Mouse (Mus musculus): Measurements from ENCODE around the gene Bgn. TPM values are rescaled to one million over a fixed set of nuclear protein-coding genes. Genes with fewer than 3 reads are reported as not detected.
"Not testable (repeated sequence)": the region's sequence is repeated elsewhere in the genome, so short reads cannot be mapped to it uniquely, and the experiment has no call there.

Bgn gene
- polyA plus RNA-seq, 1 experiment = 731 TPM

GRCm38 (mm10) chrX:73490186-73490585, 6.8 kb downstream of the Bgn start:
- peaks cover 43% of the 10 kb centered on the region for H3K36me3 ChIP-seq (ENCODE audit: control insufficient read depth, insufficient read depth)
- H3K4me3 ChIP-seq (ENCODE audit: insufficient read depth, poor library complexity, severe bottlenecking) = no peak overlapping the region
- peaks cover 18% of the 10 kb centered on the region for H3K79me3 ChIP-seq (ENCODE audit: low read depth)
- peaks cover 38% of the 10 kb centered on the region for H3K79me2 ChIP-seq (ENCODE audit: control insufficient read depth, insufficient read depth)
- no peaks in the 10 kb centered on the region for H3K27me3 ChIP-seq (ENCODE audit: control insufficient read depth, insufficient read depth, insufficient read length)
- no peak for TF ChIP-seq FOSL1 (IDR thresholded peaks at IDR 0.05; ENCODE audit: insufficient read depth, low read length, poor library complexity, severe bottlenecking)
- H3ac ChIP-seq (ENCODE audit: control insufficient read depth, insufficient read length, low read depth) = no peak overlapping the region

- no peak for TF ChIP-seq MYOG (IDR thresholded peaks at IDR 0.05; ENCODE audit: control insufficient read depth, extremely low read depth, insufficient read length)
- TF ChIP-seq CEBPB (IDR thresholded peaks at IDR 0.05; ENCODE audit: low read depth) = no peak
- no peak for TF ChIP-seq MAX (IDR thresholded peaks at IDR 0.05)
- no peak for TF ChIP-seq FOSL1 (IDR thresholded peaks at IDR 0.05; ENCODE audit: insufficient read depth, low read length, poor library complexity, severe bottlenecking)
- no peak for TF ChIP-seq MYOD1 (IDR thresholded peaks at IDR 0.05; ENCODE audit: control insufficient read depth, insufficient read length, low read depth)
- TF ChIP-seq USF1 (IDR thresholded peaks at IDR 0.05; ENCODE audit: low read depth) = no peak
- TF ChIP-seq CTCF (IDR thresholded peaks at IDR 0.05; ENCODE audit: control insufficient read depth, insufficient read depth, insufficient read length) = no peak
- Histone ChIP-seq H3K27me3 (ENCODE audit: control insufficient read depth, insufficient read depth, insufficient read length) (no peaks in the 10 kb centered on the region), H3K79me3 (ENCODE audit: low read depth) (peaks cover 12% of the 10 kb centered on the region), H3ac (ENCODE audit: control insufficient read depth, insufficient read length, low read depth) (no peak overlapping the region), H3K36me3 (ENCODE audit: control insufficient read depth, insufficient read depth) (peaks cover 43% of the 10 kb centered on the region), H3K4me3 (ENCODE audit: insufficient read depth, poor library complexity, severe bottlenecking) (no peak overlapping the region), H3K79me2 (ENCODE audit: control insufficient read depth, insufficient read depth) (peaks cover 32% of the 10 kb centered on the region)
Observed at GRCm38 (mm10) chrX:73490804-73491203, 7.4 kb downstream of the Bgn start.

- TF ChIP-seq CTCF (IDR thresholded peaks at IDR 0.05; ENCODE audit: control insufficient read depth, insufficient read depth, insufficient read length) = peak; percentile 24
- H3K27me3 ChIP-seq (ENCODE audit: control insufficient read depth, insufficient read depth, insufficient read length); H3K79me3 ChIP-seq (ENCODE audit: low read depth); H3K4me3 ChIP-seq (ENCODE audit: insufficient read depth, poor library complexity, severe bottlenecking); H3K79me2 ChIP-seq (ENCODE audit: control insufficient read depth, insufficient read depth); H3ac ChIP-seq (ENCODE audit: control insufficient read depth, insufficient read length, low read depth): not testable (repeated sequence)
- H3K36me3 ChIP-seq (ENCODE audit: control insufficient read depth, insufficient read depth) = peaks cover 33% of the 10 kb centered on the region
Observed at GRCm38 (mm10) chrX:73493567-73493966, 10.2 kb downstream of the Bgn start.

GRCm38 (mm10) chrX:73496746-73497145, 13.3 kb downstream of the Bgn start:
- H3K79me2 ChIP-seq (ENCODE audit: control insufficient read depth, insufficient read depth) = no peaks in the 10 kb centered on the region
- H3K27me3 ChIP-seq (ENCODE audit: control insufficient read depth, insufficient read depth, insufficient read length) = no peaks in the 10 kb centered on the region
- no peaks in the 10 kb centered on the region for H3K79me3 ChIP-seq (ENCODE audit: low read depth)
- TF ChIP-seq FOSL1 (IDR thresholded peaks at IDR 0.05; ENCODE audit: insufficient read depth, low read length, poor library complexity, severe bottlenecking) (no peak), MYOD1 (IDR thresholded peaks at IDR 0.05; ENCODE audit: control insufficient read depth, insufficient read length, low read depth) (no peak), MYOG (IDR thresholded peaks at IDR 0.05; ENCODE audit: control insufficient read depth, extremely low read depth, insufficient read length) (no peak), CTCF (IDR thresholded peaks at IDR 0.05; ENCODE audit: control insufficient read depth, insufficient read depth, insufficient read length) (no peak), MAX (IDR thresholded peaks at IDR 0.05) (no peak), USF1 (IDR thresholded peaks at IDR 0.05; ENCODE audit: low read depth) (no peak), CEBPB (IDR thresholded peaks at IDR 0.05; ENCODE audit: low read depth) (no peak)
- H3ac ChIP-seq (ENCODE audit: control insufficient read depth, insufficient read length, low read depth) = no peak overlapping the region
- no peak overlapping the region for H3K4me3 ChIP-seq (ENCODE audit: insufficient read depth, poor library complexity, severe bottlenecking)
- H3K36me3 ChIP-seq (ENCODE audit: control insufficient read depth, insufficient read depth) = peaks cover 28% of the 10 kb centered on the region

GRCm38 (mm10) chrX:73505130-73505735, 21.8 kb downstream of the Bgn start:
- no peaks in the 10 kb centered on the region for H3K79me2 ChIP-seq (ENCODE audit: control insufficient read depth, insufficient read depth)
- H3K27me3 ChIP-seq (ENCODE audit: control insufficient read depth, insufficient read depth, insufficient read length) = peaks cover 21% of the 10 kb centered on the region
- no peak overlapping the region for H3ac ChIP-seq (ENCODE audit: control insufficient read depth, insufficient read length, low read depth)
- H3K79me3 ChIP-seq (ENCODE audit: low read depth) = no peaks in the 10 kb centered on the region
- no peak overlapping the region for H3K4me3 ChIP-seq (ENCODE audit: insufficient read depth, poor library complexity, severe bottlenecking)
- H3K36me3 ChIP-seq (ENCODE audit: control insufficient read depth, insufficient read depth) = no peaks in the 10 kb centered on the region
- TF ChIP-seq MAX (IDR thresholded peaks at IDR 0.05) (no peak), MYOD1 (IDR thresholded peaks at IDR 0.05; ENCODE audit: control insufficient read depth, insufficient read length, low read depth) (no peak), FOSL1 (IDR thresholded peaks at IDR 0.05; ENCODE audit: insufficient read depth, low read length, poor library complexity, severe bottlenecking) (no peak), CEBPB (IDR thresholded peaks at IDR 0.05; ENCODE audit: low read depth) (no peak), MYOG (IDR thresholded peaks at IDR 0.05; ENCODE audit: control insufficient read depth, extremely low read depth, insufficient read length) (no peak), CTCF (IDR thresholded peaks at IDR 0.05; ENCODE audit: control insufficient read depth, insufficient read depth, insufficient read length) (no peak)

- Histone ChIP-seq H3K27me3 (ENCODE audit: control insufficient read depth, insufficient read depth, insufficient read length) (peaks cover 21% of the 10 kb centered on the region), H3K4me3 (ENCODE audit: insufficient read depth, poor library complexity, severe bottlenecking) (no peak overlapping the region), H3K79me2 (ENCODE audit: control insufficient read depth, insufficient read depth) (no peaks in the 10 kb centered on the region), H3K36me3 (ENCODE audit: control insufficient read depth, insufficient read depth) (no peaks in the 10 kb centered on the region), H3K79me3 (ENCODE audit: low read depth) (no peaks in the 10 kb centered on the region), H3ac (ENCODE audit: control insufficient read depth, insufficient read length, low read depth) (no peak overlapping the region)
- TF ChIP-seq MYOD1 (IDR thresholded peaks at IDR 0.05; ENCODE audit: control insufficient read depth, insufficient read length, low read depth) (no peak), MYOG (IDR thresholded peaks at IDR 0.05; ENCODE audit: control insufficient read depth, extremely low read depth, insufficient read length) (no peak), MAX (IDR thresholded peaks at IDR 0.05) (no peak), FOSL1 (IDR thresholded peaks at IDR 0.05; ENCODE audit: insufficient read depth, low read length, poor library complexity, severe bottlenecking) (no peak), USF1 (IDR thresholded peaks at IDR 0.05; ENCODE audit: low read depth) (no peak), CEBPB (IDR thresholded peaks at IDR 0.05; ENCODE audit: low read depth) (no peak), CTCF (IDR thresholded peaks at IDR 0.05; ENCODE audit: control insufficient read depth, insufficient read depth, insufficient read length) (no peak)
Observed at GRCm38 (mm10) chrX:73506577-73506976, 23.2 kb downstream of the Bgn start.
